ENCODE assay signal across 20 mouse cellular contexts in the genomic region with DNA sequence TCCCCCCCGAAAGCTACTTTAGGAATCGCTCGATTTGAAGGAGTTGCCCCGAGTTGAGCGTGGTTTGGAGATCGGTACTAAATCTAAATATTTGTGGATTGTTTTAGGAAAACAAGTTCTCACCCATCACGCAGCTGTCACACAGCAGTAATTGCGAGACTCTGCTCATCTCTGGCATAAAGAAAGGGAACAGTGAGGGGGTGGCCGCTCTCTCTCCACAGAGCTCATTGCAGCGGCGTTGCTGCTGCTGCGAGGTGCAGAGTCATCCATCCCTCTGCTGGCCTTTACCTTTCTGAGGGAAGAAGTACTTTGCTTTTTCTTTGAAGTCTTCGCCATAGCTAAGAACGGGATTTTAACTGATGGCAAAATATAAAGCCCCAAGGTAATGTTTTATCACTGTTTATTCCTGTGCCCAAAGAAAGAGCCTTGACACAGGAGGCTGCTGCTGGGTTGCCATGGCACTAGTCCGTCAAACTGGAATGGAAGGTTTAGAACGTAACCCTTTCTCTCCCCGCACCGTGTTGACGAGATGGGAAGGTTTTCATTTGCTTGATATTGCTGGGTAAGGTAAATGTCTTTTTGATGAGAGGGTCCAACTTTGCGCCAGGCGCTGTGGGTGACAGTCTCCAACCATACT.
DNase-seq lines count a peak whose midpoint lies in the region; ATAC-seq and TF ChIP-seq lines count a peak whose summit lies in the region.
"Had no signal": no experiment of that assay in that cellular context is flagged by ENCODE, and none has a peak within 500 bp of the region (broad histone marks: within the 10 kb centered on the region; RNA-seq: fewer than 3 reads in every experiment).

No protein-coding gene starts in this region.

- TF ChIP-seq POLR2A in brain, embryonic 14.5 days (IDR thresholded peaks at IDR 0.05; ENCODE audit: borderline replicate concordance, extremely low read depth, insufficient read depth, insufficient read length, poor library complexity, severe bottlenecking) = no peak

- no peaks in the 10 kb centered on the region for H3K4me1 ChIP-seq in forebrain, postnatal 0 days (ENCODE audit: insufficient read depth)
- no peaks in the 10 kb centered on the region; the same call in 1 of the 2 replicates for H3K4me1 ChIP-seq in forebrain, embryonic 11.5 days (replicated peaks; ENCODE audit: control insufficient read depth, insufficient read depth, low read length)
- H3K4me1 ChIP-seq: embryonic facial prominence, embryonic 10.5 days; liver, embryonic 13.5 days had no signal

- H3K9ac ChIP-seq in forebrain, postnatal 0 days = no peak overlapping the region
- no peak overlapping the region for H3K9ac ChIP-seq in forebrain, embryonic 11.5 days (ENCODE audit: low read length)
- H3K9ac ChIP-seq: kidney, embryonic 15.5 days; liver, embryonic 13.5 days had no signal

- WGBS in forebrain, postnatal 0 days = 65% methylated on average over 21 of the region's 21 CpGs
- 92% methylated on average over 21 of the region's 21 CpGs for WGBS in forebrain, embryonic 11.5 days

- H3K4me3 ChIP-seq in forebrain, postnatal 0 days (ENCODE audit: low read depth, low read length) = no peak overlapping the region
- no peak overlapping the region for H3K4me3 ChIP-seq in forebrain, embryonic 11.5 days (ENCODE audit: low read depth, low read length)
- H3K4me3 ChIP-seq: embryonic facial prominence, embryonic 10.5 days; erythroblast, embryonic 14.5 days; kidney, embryonic 15.5 days; liver, embryonic 13.5 days; myocyte had no signal

- peak; percentile 55; the same call in 1 of the 2 replicates for ATAC-seq in forebrain, postnatal 0 days
- ATAC-seq in forebrain, embryonic 11.5 days (replicated peaks; ENCODE audit: low FRiP score) = no peak
- ATAC-seq: lung, postnatal 0 days; Patski had no signal

- 0 out of 2 replicates have a peak overlapping the region, but pooled peaks have one; percentile 15 for H3K27ac ChIP-seq in forebrain, postnatal 0 days (ENCODE audit: low read depth, low read length)
- no peak overlapping the region for H3K27ac ChIP-seq in forebrain, embryonic 11.5 days (ENCODE audit: low read depth, low read length)
- H3K27ac ChIP-seq: embryonic facial prominence, embryonic 10.5 days; kidney, embryonic 15.5 days; liver, embryonic 13.5 days; stomach, postnatal 0 days had no signal

- peak; percentile 23 for DNase-seq in forebrain, postnatal 0 days
- DNase-seq in forebrain, embryonic 11.5 days (ENCODE audit: low spot score) = no peak
- DNase-seq in layer of hippocampus, adult 18-20 months (ENCODE audit: low spot score in 2 of 2) = peak; percentile 25 to 46
- no peak for DNase-seq in layer of hippocampus, adult 8-10 months (ENCODE audit: low spot score in 2 of 2)
- DNase-seq in adrenal gland, adult 8-10 months = peak; percentile 29
- peak; percentile 57 for DNase-seq in brain, embryonic 14.5 days (ENCODE audit: low read depth)
- DNase-seq in lung, adult 18-20 months = no peak
- DNase-seq: B cell, adult 2 months; cerebellum, postnatal 25 days; layer of hippocampus, adult 9-11 months; left cerebral cortex, postnatal 4 days; liver, embryonic 13.5 days; thymus, postnatal 36 days had no signal

- no peak for TF ChIP-seq CTCF in forebrain, postnatal 0 days (IDR thresholded peaks at IDR 0.05; ENCODE audit: low read depth)
- no peak for TF ChIP-seq CTCF in brain, embryonic 14.5 days (IDR thresholded peaks at IDR 0.05; ENCODE audit: borderline replicate concordance, extremely low read depth, insufficient read depth, insufficient read length)

- H3K9me3 ChIP-seq in forebrain, postnatal 0 days (ENCODE audit: low read length) = no peaks in the 10 kb centered on the region
- H3K9me3 ChIP-seq in forebrain, embryonic 11.5 days (ENCODE audit: control insufficient read depth, low read length) = no peaks in the 10 kb centered on the region; the same call in 1 of the 2 replicates
- H3K9me3 ChIP-seq: liver, embryonic 13.5 days had no signal

- no peaks in the 10 kb centered on the region for H3K36me3 ChIP-seq in forebrain, postnatal 0 days (ENCODE audit: insufficient read depth)
- no peaks in the 10 kb centered on the region for H3K36me3 ChIP-seq in forebrain, embryonic 11.5 days (ENCODE audit: control insufficient read depth, insufficient read depth, low read length)
- H3K36me3 ChIP-seq: embryonic facial prominence, embryonic 10.5 days; liver, embryonic 13.5 days had no signal

- no peak overlapping the region for H3K4me2 ChIP-seq in forebrain, postnatal 0 days (ENCODE audit: low read depth)
- no peak overlapping the region for H3K4me2 ChIP-seq in forebrain, embryonic 11.5 days (ENCODE audit: low read depth, low read length, severe bottlenecking)
- H3K4me2 ChIP-seq: kidney, embryonic 15.5 days; liver, embryonic 13.5 days had no signal

- no peaks in the 10 kb centered on the region for H3K27me3 ChIP-seq in forebrain, postnatal 0 days (ENCODE audit: insufficient read depth, low read length)
- H3K27me3 ChIP-seq in forebrain, embryonic 11.5 days (ENCODE audit: control insufficient read depth, insufficient read depth, low read length) = no peaks in the 10 kb centered on the region
- H3K27me3 ChIP-seq: kidney, embryonic 15.5 days; liver, embryonic 13.5 days; Patski had no signal

Comparison
In these comparisons a context has a peak if more than half of its experiments do, and no peak if none do; other contexts are left out.
1. DNase-seq: peak in forebrain, postnatal 0 days (single experiment), layer of hippocampus, adult 18-20 months (2 of 2), adrenal gland, adult 8-10 months (single experiment) and brain, embryonic 14.5 days (single experiment); none in forebrain, embryonic 11.5 days (single experiment), layer of hippocampus, adult 8-10 months (0 of 2) and lung, adult 18-20 months (0 of 2).